Mouse (Mus musculus) brain, adult 2 months (tissue): ENCODE measurements around the gene Gng8.

Experiments used
- DNase-seq: peaks from one replicate; pipeline ENCODE4 v3.0.0; 2011; ENCODE audit warnings: low read depth, low spot score

Gene Gng8

GRCm38 (mm10) chr7:16891641-16892351 lies at the start of gene Gng8:
Gene Gng8 (plus strand): TSS chr7:16891786.
- peak; percentile 93 for DNase-seq

GRCm38 (mm10) chr7:16842645-16843063 lies 48.9 kb upstream of the Gng8 start, which contains the start of gene Prkd2:
Gene Prkd2 (plus strand): TSS chr7:16842902.
- peak; percentile 91 for DNase-seq

GRCm38 (mm10) chr7:16843441-16844171 lies 48.0 kb upstream of the Gng8 start:
- DNase-seq, result no peak

- peak; percentile 42 for DNase-seq
Observed at GRCm38 (mm10) chr7:16844696-16845071, 46.9 kb upstream of the Gng8 start.

- no peak for DNase-seq
Observed at GRCm38 (mm10) chr7:16845072-16845819, 46.3 kb upstream of the Gng8 start.

- DNase-seq, result no peak
Observed at GRCm38 (mm10) chr7:16845820-16846167, 45.8 kb upstream of the Gng8 start.

GRCm38 (mm10) chr7:16846775-16847174 lies 44.8 kb upstream of the Gng8 start:
- DNase-seq, result no peak

GRCm38 (mm10) chr7:16847507-16847906 lies 44.1 kb upstream of the Gng8 start:
- no peak for DNase-seq

GRCm38 (mm10) chr7:16848579-16848978 lies 43.0 kb upstream of the Gng8 start:
- peak; percentile 82 for DNase-seq

GRCm38 (mm10) chr7:16851636-16852035 lies 40.0 kb upstream of the Gng8 start:
- DNase-seq, result no peak

- DNase-seq, result peak; percentile 43
Observed at GRCm38 (mm10) chr7:16853302-16853831, 38.2 kb upstream of the Gng8 start.

GRCm38 (mm10) chr7:16858336-16858735 lies 33.2 kb upstream of the Gng8 start:
- peak; percentile 73 for DNase-seq

- DNase-seq, result peak; percentile 84
Observed at GRCm38 (mm10) chr7:16859902-16860651, 31.5 kb upstream of the Gng8 start.

GRCm38 (mm10) chr7:16867488-16867887 lies 24.1 kb upstream of the Gng8 start:
- DNase-seq, result no peak

GRCm38 (mm10) chr7:16869497-16869896 lies 22.1 kb upstream of the Gng8 start:
- peak; percentile 100 for DNase-seq

- DNase-seq, result no peak
Observed at GRCm38 (mm10) chr7:16871600-16871999, 20.0 kb upstream of the Gng8 start.

GRCm38 (mm10) chr7:16872478-16872877 lies 19.1 kb upstream of the Gng8 start:
- no peak for DNase-seq

- no peak for DNase-seq
Observed at GRCm38 (mm10) chr7:16873392-16873791, 18.2 kb upstream of the Gng8 start.

GRCm38 (mm10) chr7:16874190-16874589 lies 17.4 kb upstream of the Gng8 start:
- DNase-seq, result peak; percentile 94

GRCm38 (mm10) chr7:16874756-16875309 lies 16.8 kb upstream of the Gng8 start:
- peak; percentile 100 for DNase-seq

GRCm38 (mm10) chr7:16875310-16875325 lies 16.5 kb upstream of the Gng8 start, which contains the start of gene Dact3:
Gene Dact3 (plus strand): TSS chr7:16875317.
- no peak for DNase-seq

- DNase-seq, result no peak
Observed at GRCm38 (mm10) chr7:16875326-16875725, 16.3 kb upstream of the Gng8 start.
